Mouse (Mus musculus) embryonic facial prominence, embryonic 14.5 days (tissue): ENCODE results near the gene Hmbs. TPM values are rescaled to one million over a fixed set of nuclear protein-coding genes. Genes with fewer than 3 reads are reported as not detected.
"Not testable (repeated sequence)": the region's sequence is repeated elsewhere in the genome, so short reads cannot be mapped to it uniquely, and the experiment has no call there.

Experiments
- ATAC-seq: fragments of 200-750 bp; cut with Nextera tagmentation; 2 replicates; pipeline ENCODE4 v1.8.0; 2017; ENCODE audit warnings: low read depth, moderate number of reproducible peaks, moderate TSS enrichment
- DNase-seq: peaks from one replicate; pipeline ENCODE4 v3.0.0-alpha.2; 2015; ENCODE audit warnings: low spot score
- H3K27ac ChIP-seq: fragments of 300-500 bp; sonication (generic); replicated peaks from 2 replicates; pipeline ENCODE4 v1.5.1; 2014; ENCODE audit warnings: low read depth, mild to moderate bottlenecking, low read length, moderate library complexity
- H3K27me3 ChIP-seq: fragments of 300-500 bp; sonication (generic); replicated peaks from 2 replicates; pipeline ENCODE4 v1.6.1; 2014; ENCODE audit warnings: low read length; ENCODE audit not compliant: control insufficient read depth, insufficient read depth
- H3K36me3 ChIP-seq: fragments of 300-500 bp; sonication (generic); 2 replicates; pipeline ENCODE4 v1.6.1; 2014; ENCODE audit warnings: low read length, mixed read lengths; ENCODE audit not compliant: control insufficient read depth, insufficient read depth
- H3K4me1 ChIP-seq: fragments of 300-500 bp; sonication (generic); 2 replicates; pipeline ENCODE4 v1.6.1; 2014; ENCODE audit warnings: antibody characterized with exemption, low read length; ENCODE audit not compliant: control insufficient read depth, insufficient read depth
- H3K4me2 ChIP-seq: fragments of 300-500 bp; sonication (generic); 2 replicates; pipeline ENCODE4 v1.6.1; 2014; ENCODE audit warnings: low read depth, mild to moderate bottlenecking, low read length, moderate library complexity, mixed read lengths
- H3K4me3 ChIP-seq: fragments of 300-500 bp; sonication (generic); 2 replicates; pipeline ENCODE4 v1.5.1; 2014; ENCODE audit warnings: low read depth, mild to moderate bottlenecking, low read length
- H3K9ac ChIP-seq: fragments of 300-500 bp; sonication (generic); 2 replicates; pipeline ENCODE4 v1.6.1; 2014; ENCODE audit warnings: low read depth, mild to moderate bottlenecking, low read length, moderate library complexity, mixed read lengths
- H3K9me3 ChIP-seq: fragments of 300-500 bp; sonication (generic); 2 replicates; pipeline ENCODE4 v1.6.1; 2016; ENCODE audit warnings: low read length; ENCODE audit not compliant: control insufficient read depth
- WGBS: fragments of 180-500 bp; shearing (Covaris S2); extraction: QIAGEN DNeasy Blood & Tissue Kit; methylation state at CpG from one replicate; pipeline ENCODE4 v1.1.7; 2014; 5-methylcytosine and 5-hydroxymethylcytosine counted together
- polyA plus RNA-seq: library from polyadenylated mRNA; unstranded; fragments of >200 nt; fragmentation: Nextera tagmentation; extraction: Ambion mirVana; gene quantifications from 2 replicates; pipeline ENCODE4 v1.2.1, GENCODE M21; 2014

Hmbs gene
- polyA plus RNA-seq, 1 experiment from 2014 or later = 98.5 TPM

GRCm38 (mm10) chr9:44330736-44331135 is 13.3 kb downstream of the Hmbs start:
- Histone ChIP-seq H3K4me1 (peaks cover 10% of the 10 kb centered on the region; the same call in 1 of the 2 replicates), H3K36me3 (peaks cover 55% of the 10 kb centered on the region), H3K27ac (no peak overlapping the region), H3K9me3 (no peaks in the 10 kb centered on the region), H3K4me2 (no peak overlapping the region), H3K27me3 (no peaks in the 10 kb centered on the region), H3K4me3 (no peak overlapping the region), H3K9ac (no peak overlapping the region)
- DNase-seq (no peak), ATAC-seq (no peak)
- 96% methylated on average over 6 of the region's 6 CpGs for WGBS

- ATAC-seq = no peak
Observed at GRCm38 (mm10) chr9:44327926-44328325, 16.1 kb downstream of the Hmbs start.

GRCm38 (mm10) chr9:44327064-44327711 is 16.8 kb downstream of the Hmbs start:
- Histone ChIP-seq H3K4me1 (peaks cover 10% of the 10 kb centered on the region; the same call in 1 of the 2 replicates), H3K4me2 (peak overlapping the region; percentile 84), H3K36me3 (peaks cover 37% of the 10 kb centered on the region), H3K9ac (peak overlapping the region; percentile 88), H3K27ac (peak overlapping the region; percentile 81), H3K27me3 (no peaks in the 10 kb centered on the region), H3K4me3 (peak overlapping the region; percentile 67), H3K9me3 (no peaks in the 10 kb centered on the region)
- DNase-seq = peak; percentile 57
- WGBS = under 1% methylated on average over 21 of the region's 22 CpGs
- peak; percentile 11; the same call in 1 of the 2 replicates for ATAC-seq

More at GRCm38 (mm10) chr9:44327926-44328325, 16.1 kb downstream of the Hmbs start:
- Histone ChIP-seq H3K4me2 (peak overlapping the region; percentile 84), H3K9me3 (no peaks in the 10 kb centered on the region), H3K9ac (peak overlapping the region; percentile 88), H3K27ac (0 out of 2 replicates have a peak overlapping the region, but pooled peaks have one; percentile 81), H3K4me1 (peaks cover 10% of the 10 kb centered on the region; the same call in 1 of the 2 replicates), H3K4me3 (peak overlapping the region; percentile 67), H3K36me3 (peaks cover 44% of the 10 kb centered on the region), H3K27me3 (no peaks in the 10 kb centered on the region)
- DNase-seq = no peak
- WGBS = 87% methylated on average over 5 of the region's 5 CpGs

GRCm38 (mm10) chr9:44326371-44327063 is 17.5 kb downstream of the Hmbs start:
- H3K27me3 ChIP-seq = no peaks in the 10 kb centered on the region
- H3K4me3 ChIP-seq = peak overlapping the region; percentile 67
- H3K4me1 ChIP-seq = peaks cover 10% of the 10 kb centered on the region; the same call in 1 of the 2 replicates
- H3K9ac ChIP-seq = peak overlapping the region; percentile 88
- 0% methylated on average over 38 of the region's 38 CpGs for WGBS
- H3K9me3 ChIP-seq = no peaks in the 10 kb centered on the region
- H3K36me3 ChIP-seq = peaks cover 32% of the 10 kb centered on the region
- H3K4me2 ChIP-seq = peak overlapping the region; percentile 84
- ATAC-seq (peak; percentile 93), DNase-seq (peak; percentile 94)
- H3K27ac ChIP-seq = peak overlapping the region; percentile 81

- Histone ChIP-seq H3K36me3 (peaks cover 25% of the 10 kb centered on the region), H3K9me3 (no peaks in the 10 kb centered on the region), H3K4me1 (peaks cover 10% of the 10 kb centered on the region; the same call in 1 of the 2 replicates), H3K4me3 (peak within 1 kb of the TSS; percentile 67), H3K9ac (peak within 1 kb of the TSS; percentile 88), H3K27ac (peak within 1 kb of the TSS; percentile 81), H3K27me3 (no peaks in the 10 kb centered on the region), H3K4me2 (peak within 1 kb of the TSS; percentile 84)
- whole genome bisulfite sequencing = 4% methylated on average over 12 of the region's 12 CpGs
- peak; percentile 77 for DNase-seq
- 0 out of 2 replicates have a peak, but pooled peaks have one; percentile 45 for ATAC-seq
Observed at GRCm38 (mm10) chr9:44325768-44326370, 18.2 kb downstream of the Hmbs start, which contains the start of gene Dpagt1. TSS of gene Dpagt1 (plus strand) at chr9:44326019.

- H3K4me1 ChIP-seq, H3K4me3 ChIP-seq, H3K9me3 ChIP-seq, DNase-seq, ATAC-seq, H3K9ac ChIP-seq, H3K27me3 ChIP-seq: not testable (repeated sequence)
- peak overlapping the region; percentile 81; the same call in 1 of the 2 replicates for H3K27ac ChIP-seq
- WGBS = 58% methylated on average over 7 of the region's 8 CpGs
- peak overlapping the region; percentile 84; the same call in 1 of the 2 replicates for H3K4me2 ChIP-seq
- peaks cover 19% of the 10 kb centered on the region for H3K36me3 ChIP-seq
Observed at GRCm38 (mm10) chr9:44325032-44325767, 18.8 kb downstream of the Hmbs start.

GRCm38 (mm10) chr9:44324147-44324546 is 19.9 kb downstream of the Hmbs start:
- no peak overlapping the region for H3K4me2 ChIP-seq
- no peaks in the 10 kb centered on the region for H3K27me3 ChIP-seq
- peaks cover 14% of the 10 kb centered on the region for H3K4me1 ChIP-seq
- peaks cover 9% of the 10 kb centered on the region for H3K36me3 ChIP-seq
- H3K9ac ChIP-seq = no peak overlapping the region
- no peak overlapping the region for H3K4me3 ChIP-seq
- H3K27ac ChIP-seq = no peak overlapping the region
- no peaks in the 10 kb centered on the region for H3K9me3 ChIP-seq
- no peak for ATAC-seq
- DNase-seq = no peak
- WGBS = 72% methylated on average over 6 of the region's 6 CpGs

- not testable (repeated sequence) for ATAC-seq, H3K27me3 ChIP-seq, H3K27ac ChIP-seq, H3K4me2 ChIP-seq, H3K9me3 ChIP-seq, H3K36me3 ChIP-seq, H3K4me3 ChIP-seq, H3K9ac ChIP-seq, DNase-seq
- H3K4me1 ChIP-seq = peaks cover 18% of the 10 kb centered on the region
- WGBS = 78% methylated on average over 4 of the region's 4 CpGs
Observed at GRCm38 (mm10) chr9:44323656-44324055, 20.4 kb downstream of the Hmbs start.
